Mouse (Mus musculus) stomach, embryonic 14.5 days (tissue): ENCODE results near the gene Wscd2. TPM values are rescaled to one million over a fixed set of nuclear protein-coding genes. Genes with fewer than 3 reads are reported as not detected.

Experiments used
- ATAC-seq: fragments of 200-750 bp; cut with Nextera tagmentation; 2 replicates; pipeline ENCODE4 v1.8.0; 2017; ENCODE audit warnings: low read depth, moderate TSS enrichment; ENCODE audit not compliant: insufficient number of reproducible peaks, insufficient read depth, low FRiP score
- H3K27ac ChIP-seq: fragments of 300-500 bp; sonication (generic); 2 replicates; pipeline ENCODE4 v1.5.1; 2014; ENCODE audit warnings: mild to moderate bottlenecking, low read length, moderate library complexity, mixed read lengths
- H3K27me3 ChIP-seq: fragments of 300-500 bp; sonication (generic); 2 replicates; pipeline ENCODE4 v1.6.1; 2014; ENCODE audit warnings: low read length, control low read depth, mixed read lengths; ENCODE audit not compliant: control insufficient read depth, insufficient read depth
- H3K36me3 ChIP-seq: fragments of 300-500 bp; sonication (generic); 2 replicates; pipeline ENCODE4 v1.6.1; 2014; ENCODE audit warnings: mild to moderate bottlenecking, control low read depth, low read length, moderate library complexity, mixed read lengths; ENCODE audit not compliant: control insufficient read depth, insufficient read depth
- H3K4me1 ChIP-seq: fragments of 300-500 bp; sonication (generic); 2 replicates; pipeline ENCODE4 v1.6.1; 2014; ENCODE audit warnings: low read length, control low read depth, mixed read lengths; ENCODE audit not compliant: control insufficient read depth, insufficient read depth
- H3K4me2 ChIP-seq: fragments of 300-500 bp; sonication (generic); replicated peaks from 2 replicates; pipeline ENCODE4 v1.6.1; 2014; ENCODE audit warnings: low read depth, low read length, control low read depth
- H3K4me3 ChIP-seq: fragments of 300-500 bp; sonication (generic); 2 replicates; pipeline ENCODE4 v1.5.1; 2014; ENCODE audit warnings: low read depth, low read length, control low read depth
- H3K9ac ChIP-seq: fragments of 300-500 bp; sonication (generic); replicated peaks from 2 replicates; pipeline ENCODE4 v1.6.1; 2014; ENCODE audit warnings: low read depth, mild to moderate bottlenecking, control low read depth, low read length, moderate library complexity, mixed read lengths
- H3K9me3 ChIP-seq: fragments of 300-500 bp; sonication (generic); 2 replicates; pipeline ENCODE4 v1.6.1; 2016; ENCODE audit warnings: low read depth, low read length, control low read depth; ENCODE audit not compliant: control insufficient read depth
- WGBS: fragments of 180-500 bp; shearing (Covaris S2); extraction: QIAGEN DNeasy Blood & Tissue Kit; methylation state at CpG from one replicate; pipeline ENCODE4 v1.1.7; 2014; 5-methylcytosine and 5-hydroxymethylcytosine counted together
- polyA plus RNA-seq: library from polyadenylated mRNA; unstranded; fragments of >200 nt; fragmentation: Nextera tagmentation; extraction: Ambion mirVana; gene quantifications from 2 replicates; pipeline ENCODE4 v1.2.1, GENCODE M21; 2014

Wscd2 gene
- polyA plus RNA-seq, 1 experiment from 2014 or later = 6.2 TPM

DNA sequence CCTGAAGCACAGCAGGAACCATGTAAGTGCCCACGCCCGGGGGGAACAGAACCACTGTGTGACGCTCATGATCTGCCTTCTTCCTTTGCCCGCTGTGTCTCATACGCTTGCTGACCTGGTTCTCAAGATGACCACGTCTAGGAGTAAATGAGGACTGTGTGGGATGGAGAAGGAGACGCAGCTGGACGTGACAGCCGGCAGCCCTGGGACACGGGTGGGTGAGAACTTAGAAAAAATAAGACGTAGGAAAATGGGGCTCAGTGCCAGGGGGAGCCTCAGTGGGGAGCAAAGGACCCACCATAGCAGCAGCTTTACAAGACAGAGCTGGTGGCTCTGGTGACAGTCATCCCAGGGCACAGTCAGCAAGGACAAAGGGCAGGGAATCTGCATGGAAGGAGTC is 9.3 kb downstream of the Wscd2 start:
- ATAC-seq = no peak
- Histone ChIP-seq H3K27ac (no peak overlapping the region), H3K4me3 (no peak overlapping the region), H3K4me2 (no peak overlapping the region), H3K27me3 (no peaks in the 10 kb centered on the region), H3K9me3 (no peaks in the 10 kb centered on the region), H3K9ac (no peak overlapping the region), H3K4me1 (peaks cover 3% of the 10 kb centered on the region), H3K36me3 (no peaks in the 10 kb centered on the region)
- WGBS = 80% methylated on average over 11 of the region's 11 CpGs

DNA sequence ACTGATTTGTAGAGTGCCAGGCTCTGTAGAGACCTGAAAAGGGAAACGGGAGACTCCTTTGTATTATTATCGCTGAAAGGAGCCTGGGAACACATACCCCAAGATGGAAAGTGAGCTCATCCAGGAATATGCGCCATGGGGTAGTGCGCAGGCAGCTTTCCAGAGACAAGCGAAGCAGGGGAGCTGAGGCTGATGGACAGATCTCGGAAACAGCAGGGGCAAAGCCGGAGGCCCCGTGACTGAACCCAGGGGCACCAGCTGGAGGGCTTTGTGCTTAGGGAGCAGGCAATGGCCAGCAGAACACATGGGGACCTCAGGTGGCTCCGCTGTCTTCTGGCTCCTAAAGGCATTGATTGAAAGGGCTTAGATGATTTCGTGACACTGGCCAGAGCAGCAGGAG is 13.1 kb downstream of the Wscd2 start:
- Histone ChIP-seq H3K9ac (no peak overlapping the region), H3K27ac (no peak overlapping the region), H3K27me3 (no peaks in the 10 kb centered on the region), H3K4me1 (peaks cover 3% of the 10 kb centered on the region), H3K4me3 (no peak overlapping the region), H3K4me2 (no peak overlapping the region), H3K9me3 (no peaks in the 10 kb centered on the region), H3K36me3 (no peaks in the 10 kb centered on the region)
- WGBS = 16% methylated on average over 10 of the region's 10 CpGs
- no peak for ATAC-seq

DNA sequence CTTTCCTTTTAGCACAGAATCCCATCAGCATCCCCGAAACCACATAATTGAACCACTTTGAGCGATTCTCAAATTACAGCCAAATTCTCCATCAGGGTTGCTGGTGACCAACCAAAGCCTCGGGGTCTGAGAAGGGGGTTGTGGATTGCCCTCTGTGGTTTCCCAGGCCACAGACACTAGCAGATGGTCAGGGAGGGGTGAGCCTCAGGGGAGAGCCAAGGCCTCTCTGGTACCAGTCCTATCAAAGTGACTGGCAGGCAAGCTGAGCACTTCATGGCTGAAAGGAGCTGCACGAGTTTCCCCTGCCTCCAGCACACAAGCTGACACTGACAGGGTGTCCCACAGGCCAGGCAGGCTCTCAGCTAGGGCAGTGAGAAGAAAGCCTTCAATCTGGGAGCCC is 14.5 kb downstream of the Wscd2 start:
- H3K9me3 ChIP-seq = no peaks in the 10 kb centered on the region
- H3K4me2 ChIP-seq = no peak overlapping the region
- no peak overlapping the region for H3K27ac ChIP-seq
- H3K27me3 ChIP-seq = no peaks in the 10 kb centered on the region
- H3K9ac ChIP-seq = no peak overlapping the region
- H3K4me1 ChIP-seq = peaks cover 3% of the 10 kb centered on the region
- ATAC-seq = no peak
- no peaks in the 10 kb centered on the region for H3K36me3 ChIP-seq
- H3K4me3 ChIP-seq = no peak overlapping the region
- 31% methylated on average over 4 of the region's 4 CpGs for WGBS

GRCm38 (mm10) chr5:113506065-113506464 is 15.9 kb downstream of the Wscd2 start:
- no peak overlapping the region for H3K27ac ChIP-seq
- no peak overlapping the region for H3K4me2 ChIP-seq
- 52% methylated on average over 6 of the region's 6 CpGs for WGBS
- H3K9ac ChIP-seq = no peak overlapping the region
- H3K27me3 ChIP-seq = no peaks in the 10 kb centered on the region
- no peak for ATAC-seq
- H3K4me1 ChIP-seq = peaks cover 3% of the 10 kb centered on the region
- H3K36me3 ChIP-seq = no peaks in the 10 kb centered on the region
- no peak overlapping the region for H3K4me3 ChIP-seq
- H3K9me3 ChIP-seq = no peaks in the 10 kb centered on the region

GRCm38 (mm10) chr5:113506779-113507178 is 16.6 kb downstream of the Wscd2 start:
- no peak for ATAC-seq
- 85% methylated on average over 5 of the region's 5 CpGs for whole genome bisulfite sequencing
- H3K36me3 ChIP-seq = no peaks in the 10 kb centered on the region
- H3K4me1 ChIP-seq = peaks cover 3% of the 10 kb centered on the region
- no peak overlapping the region for H3K27ac ChIP-seq
- H3K4me3 ChIP-seq = no peak overlapping the region
- no peaks in the 10 kb centered on the region for H3K9me3 ChIP-seq
- H3K9ac ChIP-seq = no peak overlapping the region
- H3K27me3 ChIP-seq = no peaks in the 10 kb centered on the region
- H3K4me2 ChIP-seq = no peak overlapping the region

DNA sequence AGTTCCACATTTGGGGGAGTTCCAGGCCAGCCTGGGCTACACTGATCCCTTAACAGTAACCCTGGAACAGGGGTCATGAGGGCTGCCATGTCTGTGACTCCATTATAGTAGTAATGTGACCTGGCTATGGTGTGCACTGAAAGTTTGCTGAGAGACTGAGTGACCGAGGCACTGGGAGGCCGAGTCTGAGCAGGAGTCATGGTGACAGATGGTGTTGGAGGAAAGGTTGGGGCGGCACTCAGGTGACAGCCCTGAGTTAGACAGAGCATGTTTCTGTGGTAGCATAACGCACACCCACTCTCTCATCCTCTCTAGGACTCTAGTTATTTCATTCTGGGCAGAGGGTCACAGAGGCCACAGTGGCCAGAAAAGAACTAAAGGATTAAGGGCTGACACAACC is 19.0 kb downstream of the Wscd2 start:
- WGBS = 74% methylated on average over 4 of the region's 4 CpGs

DNA sequence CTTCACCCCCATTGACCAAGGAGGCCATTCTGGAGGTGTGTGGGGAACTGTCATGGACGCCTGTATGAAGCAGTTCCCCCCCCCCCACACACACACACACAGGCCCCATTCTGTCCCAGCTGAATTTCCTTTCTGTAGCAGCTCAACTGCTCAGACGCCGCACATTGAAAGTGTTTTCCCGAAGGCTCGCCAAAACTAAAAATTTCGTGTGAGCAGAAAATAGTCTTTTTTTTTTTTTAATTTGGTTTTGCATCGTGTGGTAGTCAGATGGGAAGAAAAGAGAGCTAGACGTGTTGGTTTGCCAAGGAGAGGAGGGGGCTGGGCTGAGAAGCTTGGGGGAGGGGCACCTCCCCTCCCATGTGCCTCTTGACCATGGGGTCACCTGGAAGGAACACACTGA is 23.5 kb downstream of the Wscd2 start:
- H3K9me3 ChIP-seq = no peaks in the 10 kb centered on the region
- no peaks in the 10 kb centered on the region for H3K27me3 ChIP-seq
- no peaks in the 10 kb centered on the region for H3K36me3 ChIP-seq
- H3K9ac ChIP-seq = no peak overlapping the region
- H3K4me1 ChIP-seq = no peaks in the 10 kb centered on the region
- H3K4me3 ChIP-seq = no peak overlapping the region
- no peak overlapping the region for H3K4me2 ChIP-seq
- ATAC-seq = no peak
- no peak overlapping the region for H3K27ac ChIP-seq
- WGBS = 76% methylated on average over 8 of the region's 8 CpGs

More for the DNA sequence above, 19.0 kb downstream of the Wscd2 start:
- Histone ChIP-seq H3K27me3 (no peaks in the 10 kb centered on the region), H3K9me3 (no peaks in the 10 kb centered on the region), H3K36me3 (no peaks in the 10 kb centered on the region), H3K27ac (no peak overlapping the region), H3K9ac (no peak overlapping the region), H3K4me2 (no peak overlapping the region), H3K4me3 (no peak overlapping the region), H3K4me1 (no peaks in the 10 kb centered on the region; the same call in 1 of the 2 replicates)
- no peak for ATAC-seq

DNA sequence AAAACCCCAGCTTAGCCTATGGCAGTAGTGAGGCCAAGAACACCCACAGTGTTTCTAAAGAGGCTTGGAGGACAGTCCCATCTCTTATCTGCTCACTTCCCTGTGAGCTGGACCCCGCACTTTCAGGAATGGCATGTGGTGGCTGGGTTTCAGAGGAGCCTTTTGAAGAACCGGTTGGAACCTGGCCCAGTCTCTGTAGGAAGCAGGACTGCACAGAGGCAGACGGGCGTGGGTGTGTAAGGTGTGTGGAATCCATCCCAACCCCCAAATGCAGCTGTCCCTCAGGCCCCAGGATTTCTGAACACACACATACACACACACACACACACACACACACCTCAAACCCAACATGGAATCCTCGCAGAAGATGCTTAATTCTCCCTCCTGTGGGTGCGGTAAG is 23.9 kb downstream of the Wscd2 start:
- no peak overlapping the region for H3K4me2 ChIP-seq
- no peak overlapping the region for H3K9ac ChIP-seq
- no peak overlapping the region for H3K4me3 ChIP-seq
- no peak overlapping the region for H3K27ac ChIP-seq
- no peaks in the 10 kb centered on the region for H3K36me3 ChIP-seq
- no peak for ATAC-seq
- no peaks in the 10 kb centered on the region for H3K9me3 ChIP-seq
- H3K27me3 ChIP-seq = no peaks in the 10 kb centered on the region
- WGBS = 73% methylated on average over 6 of the region's 6 CpGs
- no peaks in the 10 kb centered on the region for H3K4me1 ChIP-seq

GRCm38 (mm10) chr5:113516119-113516872 is 26.2 kb downstream of the Wscd2 start:
- Histone ChIP-seq H3K36me3 (no peaks in the 10 kb centered on the region), H3K9me3 (no peaks in the 10 kb centered on the region), H3K9ac (no peak overlapping the region), H3K4me2 (no peak overlapping the region), H3K4me1 (no peaks in the 10 kb centered on the region), H3K27ac (no peak overlapping the region), H3K27me3 (no peaks in the 10 kb centered on the region), H3K4me3 (no peak overlapping the region)
- ATAC-seq = no peak
- WGBS = 33% methylated on average over 14 of the region's 14 CpGs
